Mouse (Mus musculus) liver, embryonic 14.5 days (tissue): ENCODE data around the gene Tbck. TPM values are rescaled to one million over a fixed set of nuclear protein-coding genes. Genes with fewer than 3 reads are reported as not detected.

Experiments used
- ATAC-seq: fragments of 200-750 bp; cut with Nextera tagmentation; 2 replicates; pipeline ENCODE4 v1.8.0; 2017; ENCODE audit warnings: moderate number of reproducible peaks, mild to moderate bottlenecking, moderate library complexity; ENCODE audit not compliant: insufficient read depth
- DNase-seq, 3 experiments: peaks; one replicate each; pipeline ENCODE4 v3.0.0-alpha.2; 2012 to 2013; ENCODE audit warnings: low read depth in 3 of 3, low spot score in 3 of 3
- H3K27ac ChIP-seq: fragments of 300-500 bp; sonication (generic); 2 replicates; pipeline ENCODE4 v1.5.1; 2014; ENCODE audit warnings: moderate library complexity, mild to moderate bottlenecking, control low read depth, inconsistent platforms
- H3K27me3 ChIP-seq: fragments of 300-500 bp; sonication (generic); 2 replicates; pipeline ENCODE4 v1.6.1; 2014; ENCODE audit warnings: mild to moderate bottlenecking, low read length, moderate library complexity; ENCODE audit not compliant: control insufficient read depth, insufficient read depth
- H3K36me3 ChIP-seq: fragments of 300-500 bp; sonication (generic); replicated peaks from 2 replicates; pipeline ENCODE4 v1.6.1; 2014; ENCODE audit warnings: low read depth; ENCODE audit not compliant: control insufficient read depth, insufficient read depth
- H3K4me1 ChIP-seq, 2 experiments: fragments of 200-500 bp in 1 of 2; fragments of 300-500 bp in 1 of 2; sonication (generic) in 1 of 2; replicated peaks; 2 replicates each; pipeline ENCODE4 v1.6.1; 2012 to 2014; ENCODE audit warnings: antibody characterized with exemption in 1 of 2, inconsistent platforms in 1 of 2, low read length in 1 of 2; ENCODE audit not compliant: control insufficient read depth in 2 of 2, insufficient read depth in 2 of 2
- H3K4me2 ChIP-seq: fragments of 300-500 bp; sonication (generic); 2 replicates; pipeline ENCODE4 v1.6.1; 2014; ENCODE audit warnings: low read depth, mild to moderate bottlenecking, control low read depth, moderate library complexity
- H3K4me3 ChIP-seq, 2 experiments: fragments of 200-500 bp in 1 of 2; fragments of 300-500 bp in 1 of 2; sonication (generic) in 1 of 2; 2 replicates each; pipeline ENCODE4 v1.5.1; 2012 to 2014; ENCODE audit warnings: low read depth in 2 of 2, low read length in 2 of 2, mild to moderate bottlenecking in 2 of 2, control low read depth in 1 of 2, inconsistent platforms in 1 of 2, moderate library complexity in 1 of 2; ENCODE audit not compliant: insufficient read depth in 1 of 2
- H3K9ac ChIP-seq: fragments of 300-500 bp; sonication (generic); replicated peaks from 2 replicates; pipeline ENCODE4 v1.6.1; 2014; ENCODE audit warnings: mild to moderate bottlenecking, control low read depth, moderate library complexity
- H3K9me3 ChIP-seq: fragments of 300-500 bp; sonication (generic); 2 replicates; pipeline ENCODE4 v1.6.1; 2016; ENCODE audit warnings: low read length, mixed read lengths; ENCODE audit not compliant: control insufficient read depth
- CTCF ChIP-seq: IDR thresholded peaks from 2 replicates; pipeline ENCODE4 v1.5.1; 2016; ENCODE audit warnings: antibody characterized with exemption, low read depth, control low read depth
- EP300 ChIP-seq: IDR thresholded peaks from 2 replicates; pipeline ENCODE4 v1.6.1; 2016; ENCODE audit warnings: antibody characterized with exemption, low read depth
- WGBS: fragments of 180-500 bp; shearing (Covaris S2); extraction: QIAGEN DNeasy Blood & Tissue Kit; methylation state at CpG from one replicate; pipeline ENCODE4 v1.1.7; 2014; ENCODE audit not compliant: insufficient replicate concordance; 5-methylcytosine and 5-hydroxymethylcytosine counted together
- polyA plus RNA-seq, 2 experiments: library from polyadenylated mRNA; depleted of rRNA in 1 of 2; stranded (reverse) in 1 of 2; unstranded in 1 of 2; fragments of >200 nt; fragmentation: Nextera tagmentation in 1 of 2; extraction: Ambion mirVana in 1 of 2; gene quantifications; 2 replicates each; pipeline versions ENCODE4 v1.2.1 to v1.2.3; 2012 to 2014

Gene Tbck
- polyA plus RNA-seq, 2 experiments, result 0.92 to 2.3 TPM

DNA sequence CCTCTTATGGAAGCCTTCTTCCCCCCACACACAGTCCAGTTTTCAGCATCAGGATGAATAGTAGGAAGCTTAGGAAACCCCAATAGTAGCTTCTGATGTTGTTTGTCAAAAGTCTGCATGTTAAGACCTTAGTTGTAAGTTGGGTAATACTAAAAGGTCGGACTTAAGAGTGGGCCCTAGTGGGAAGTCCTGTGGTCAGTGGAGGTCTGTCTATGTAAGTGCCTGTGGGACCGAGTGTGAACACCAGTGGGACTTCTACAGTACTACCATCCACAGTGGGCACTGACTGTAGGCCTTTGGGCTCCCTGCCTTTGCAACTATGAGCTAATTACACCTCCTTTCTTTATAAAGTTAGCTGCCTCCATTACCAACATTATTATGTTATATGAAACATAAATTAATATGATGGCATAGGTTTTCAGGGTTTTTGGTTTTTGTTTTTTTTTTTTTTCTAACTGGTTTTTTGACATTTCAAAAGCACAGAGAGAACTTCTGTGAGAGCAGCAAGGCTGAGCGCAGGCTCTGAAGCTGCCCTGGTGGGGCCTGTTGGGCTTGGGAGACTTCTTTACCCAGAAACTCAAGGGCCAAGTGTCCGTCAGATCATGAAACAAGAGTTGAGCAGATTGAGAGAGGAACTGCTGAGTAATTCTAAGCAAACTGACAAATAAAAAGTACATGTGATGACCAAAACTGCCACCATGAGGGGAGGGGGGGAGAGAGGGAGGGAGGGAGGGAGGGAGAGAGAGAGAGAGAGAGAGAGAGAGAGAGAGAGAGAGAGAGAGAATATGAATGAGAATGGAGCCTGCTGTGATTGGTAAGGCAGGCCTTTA lies 131.8 kb downstream of the Tbck start:
- Histone ChIP-seq H3K4me3 (no peak overlapping the region), H3K36me3 (no peaks in the 10 kb centered on the region), H3K4me2 (no peak overlapping the region), H3K27me3 (no peaks in the 10 kb centered on the region), H3K27ac (no peak overlapping the region), H3K9ac (no peak overlapping the region), H3K9me3 (no peaks in the 10 kb centered on the region), H3K4me1 (peaks cover 31 to 36% of the 10 kb centered on the region in 2 experiments)
- WGBS, result 58% methylated on average over 4 of the region's 4 CpGs
- no peak for TF ChIP-seq EP300
- TF ChIP-seq CTCF, result no peak
- ATAC-seq, result no peak
- no peak for DNase-seq

DNA sequence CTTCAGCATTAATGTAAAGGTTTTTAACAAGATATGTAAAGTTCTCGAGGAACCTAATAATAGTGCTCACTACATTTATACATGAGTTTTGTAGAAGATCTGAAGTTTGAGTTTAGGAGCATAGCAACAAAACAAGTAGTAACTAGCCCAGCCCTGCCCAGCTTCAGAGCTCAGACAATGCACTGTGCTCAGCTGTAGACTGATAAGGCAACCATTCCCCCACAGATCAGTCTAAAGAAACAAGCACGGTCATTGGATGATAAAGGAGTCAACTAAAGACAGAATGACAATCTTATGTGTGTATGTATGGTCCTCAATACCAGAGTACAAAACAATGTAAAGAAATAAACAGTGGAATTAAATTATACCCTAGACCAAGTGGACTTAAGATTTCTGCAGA lies 135.5 kb downstream of the Tbck start:
- TF ChIP-seq EP300 (peak; percentile 51), CTCF (no peak)
- Histone ChIP-seq H3K36me3 (no peaks in the 10 kb centered on the region), H3K27me3 (no peaks in the 10 kb centered on the region), H3K4me1 (peaks cover 17 to 23% of the 10 kb centered on the region in 2 experiments), H3K4me2 (no peak overlapping the region), H3K9me3 (no peaks in the 10 kb centered on the region), H3K4me3 (no peak overlapping the region), H3K9ac (no peak overlapping the region), H3K27ac (no peak overlapping the region)
- ATAC-seq (peak; percentile 83), DNase-seq (peak; percentile 20 to 28 (median 23))
- WGBS, result 22% methylated on average over 2 of the region's 2 CpGs

DNA sequence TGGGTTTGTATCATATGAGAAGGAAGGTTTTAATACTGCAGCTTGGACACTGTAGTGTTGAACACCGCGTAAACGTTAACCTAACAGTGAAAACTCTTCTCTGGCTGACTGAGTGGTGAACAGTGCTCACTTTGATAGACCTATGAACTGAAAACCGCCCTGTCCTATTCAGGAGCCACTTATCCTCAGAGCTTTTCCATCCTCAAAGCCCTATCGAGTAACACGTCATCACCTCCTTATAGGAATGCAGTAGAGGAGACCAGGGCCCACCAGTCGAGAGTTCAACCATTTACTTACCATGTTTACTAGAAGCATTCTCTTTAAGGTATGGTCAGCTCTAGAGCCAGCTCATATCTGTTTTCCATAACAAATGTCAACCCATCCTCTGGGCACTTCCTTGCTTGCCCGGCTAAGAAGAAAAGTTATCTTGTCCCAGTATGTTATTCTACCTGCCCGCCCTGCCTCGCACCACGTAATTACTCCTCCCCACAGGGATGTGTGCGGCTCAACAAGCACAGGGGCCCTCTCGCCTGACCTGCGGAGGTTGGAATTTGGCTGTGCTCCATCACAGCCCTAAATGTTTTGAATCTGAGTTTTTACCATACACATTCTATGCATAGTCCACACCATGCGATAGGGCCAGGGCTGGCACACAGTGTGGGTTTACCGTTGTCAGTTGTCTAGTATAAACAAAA lies 147.4 kb downstream of the Tbck start:
- TF ChIP-seq EP300 (no peak), CTCF (no peak)
- no peak overlapping the region for H3K4me2 ChIP-seq
- no peak overlapping the region for H3K27ac ChIP-seq
- H3K9me3 ChIP-seq, result no peaks in the 10 kb centered on the region
- no peaks in the 10 kb centered on the region for H3K36me3 ChIP-seq
- ATAC-seq, result no peak
- no peaks in the 10 kb centered on the region for H3K4me1 ChIP-seq
- no peak for DNase-seq
- H3K9ac ChIP-seq, result no peak overlapping the region
- H3K27me3 ChIP-seq, result no peaks in the 10 kb centered on the region
- H3K4me3 ChIP-seq, result no peak overlapping the region
- WGBS, result 80% methylated on average over 16 of the region's 16 CpGs

DNA sequence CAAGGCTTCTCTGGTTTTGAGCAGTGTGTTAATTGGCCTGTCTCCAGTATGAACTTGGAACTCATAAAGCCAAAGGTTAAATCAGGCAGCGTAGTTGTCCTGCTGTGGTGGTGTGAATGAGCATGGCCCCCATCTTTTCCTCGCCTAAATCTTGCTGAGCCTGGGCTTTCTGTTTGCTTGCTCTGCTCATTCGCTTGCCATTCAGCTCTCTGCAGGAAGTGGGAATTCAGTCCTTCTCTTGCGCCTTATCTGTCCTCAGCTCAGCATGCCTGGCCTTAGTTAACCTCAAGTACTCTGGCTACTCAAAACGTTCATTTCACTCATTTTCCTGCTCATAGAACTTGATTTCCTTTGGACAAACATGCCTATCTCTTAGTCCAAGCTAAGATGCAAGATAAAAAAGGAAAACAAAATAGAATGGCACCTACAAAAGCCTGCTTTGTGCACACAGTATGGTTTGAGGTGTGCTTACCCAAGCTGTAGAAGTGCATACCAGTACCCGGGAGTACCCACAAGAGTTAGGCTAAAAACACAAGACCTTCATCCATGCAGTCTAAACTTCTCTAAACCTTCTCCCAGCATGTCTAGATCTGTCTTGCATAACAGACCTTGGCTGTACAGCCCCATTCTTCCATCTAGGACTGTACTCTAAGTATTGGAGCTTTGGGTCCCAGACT lies 151.3 kb downstream of the Tbck start:
- WGBS, result 55% methylated on average over 6 of the region's 6 CpGs
- ATAC-seq, result no peak
- H3K4me1 ChIP-seq, result no peaks in the 10 kb centered on the region

DNA sequence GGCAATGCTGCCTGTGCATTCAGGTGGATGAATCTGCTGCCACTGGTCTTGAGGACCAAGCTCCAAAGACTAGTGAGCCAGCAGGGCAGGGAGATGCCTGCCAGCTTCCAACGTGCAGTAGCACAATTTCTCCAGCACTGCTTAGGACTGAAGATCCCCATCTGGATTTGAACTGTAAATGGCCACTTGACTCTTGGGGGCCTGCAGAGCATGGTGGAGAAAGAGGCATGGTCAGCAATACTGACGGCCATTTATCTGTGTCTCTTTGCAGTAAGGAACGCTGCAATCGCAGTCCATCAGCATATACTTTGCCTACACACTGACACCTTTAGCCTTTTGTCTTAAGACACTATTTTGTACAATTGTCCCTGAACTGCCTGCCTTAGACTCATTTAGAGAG lies 153.2 kb downstream of the Tbck start:
- Histone ChIP-seq H3K4me1 (no peaks in the 10 kb centered on the region), H3K27ac (no peak overlapping the region), H3K4me2 (no peak overlapping the region), H3K9ac (no peak overlapping the region), H3K27me3 (no peaks in the 10 kb centered on the region), H3K9me3 (no peaks in the 10 kb centered on the region), H3K4me3 (no peak overlapping the region), H3K36me3 (no peaks in the 10 kb centered on the region)
- 76% methylated on average over 4 of the region's 4 CpGs for WGBS
- DNase-seq, result no peak
- no peak for TF ChIP-seq CTCF
- no peak for TF ChIP-seq EP300
- no peak for ATAC-seq

More for the DNA sequence above, 151.3 kb downstream of the Tbck start:
- Histone ChIP-seq H3K4me3 (no peak overlapping the region), H3K4me2 (no peak overlapping the region), H3K9ac (no peak overlapping the region), H3K9me3 (no peaks in the 10 kb centered on the region), H3K27me3 (no peaks in the 10 kb centered on the region), H3K36me3 (no peaks in the 10 kb centered on the region), H3K27ac (no peak overlapping the region)
- TF ChIP-seq CTCF, result no peak
- no peak for TF ChIP-seq EP300
- no peak for DNase-seq
